Mouse (Mus musculus) midbrain, embryonic 11.5 days (tissue): ENCODE measurements around the gene Foxred2. TPM values are rescaled to one million over a fixed set of nuclear protein-coding genes. Genes with fewer than 3 reads are reported as not detected.

Experiments
- ATAC-seq: fragments of 200-750 bp; cut with Nextera tagmentation; 2 replicates; pipeline ENCODE4 v1.8.0; 2017; ENCODE audit warnings: moderate TSS enrichment, moderate library complexity; ENCODE audit not compliant: low FRiP score
- DNase-seq: peaks from one replicate; pipeline ENCODE4 v3.0.0; 2015; ENCODE audit warnings: low spot score; ENCODE audit errors: missing footprints
- H3K27ac ChIP-seq: fragments of 300-500 bp; sonication (generic); 2 replicates; pipeline ENCODE4 v1.5.1; 2014; ENCODE audit warnings: low read depth, low read length
- H3K27me3 ChIP-seq: fragments of 300-500 bp; sonication (generic); 2 replicates; pipeline ENCODE4 v1.6.1; 2014; ENCODE audit warnings: mild to moderate bottlenecking, low read length, moderate library complexity, mixed read lengths; ENCODE audit not compliant: control insufficient read depth, insufficient read depth
- H3K36me3 ChIP-seq: fragments of 300-500 bp; sonication (generic); 2 replicates; pipeline ENCODE4 v1.6.1; 2014; ENCODE audit warnings: mild to moderate bottlenecking, low read length, moderate library complexity, mixed read lengths; ENCODE audit not compliant: control insufficient read depth, insufficient read depth
- H3K4me1 ChIP-seq: fragments of 300-500 bp; sonication (generic); 2 replicates; pipeline ENCODE4 v1.6.1; 2014; ENCODE audit warnings: low read length; ENCODE audit not compliant: control insufficient read depth, insufficient read depth
- H3K4me2 ChIP-seq: fragments of 300-500 bp; sonication (generic); 2 replicates; pipeline ENCODE4 v1.6.1; 2014; ENCODE audit warnings: mild to moderate bottlenecking, moderate library complexity
- H3K4me3 ChIP-seq: fragments of 300-500 bp; sonication (generic); 2 replicates; pipeline ENCODE4 v1.5.1; 2014; ENCODE audit warnings: low read depth, low read length
- H3K9ac ChIP-seq: fragments of 300-500 bp; sonication (generic); 2 replicates; pipeline ENCODE4 v1.6.1; 2014; ENCODE audit warnings: low read length
- H3K9me3 ChIP-seq: fragments of 300-500 bp; sonication (generic); 2 replicates; pipeline ENCODE4 v1.6.1; 2016; ENCODE audit warnings: low read length; ENCODE audit not compliant: control insufficient read depth
- WGBS: fragments of 180-500 bp; shearing (Covaris S2); extraction: QIAGEN DNeasy Blood & Tissue Kit; methylation state at CpG from one replicate; pipeline ENCODE4 v1.1.7; 2014; 5-methylcytosine and 5-hydroxymethylcytosine counted together
- polyA plus RNA-seq: library from polyadenylated mRNA; unstranded; fragments of >200 nt; fragmentation: Nextera tagmentation; extraction: Ambion mirVana; gene quantifications from 2 replicates; pipeline ENCODE4 v1.2.1, GENCODE M21; 2014

Foxred2 gene
- polyA plus RNA-seq, 1 experiment from 2014 or later = 6.1 TPM

DNA sequence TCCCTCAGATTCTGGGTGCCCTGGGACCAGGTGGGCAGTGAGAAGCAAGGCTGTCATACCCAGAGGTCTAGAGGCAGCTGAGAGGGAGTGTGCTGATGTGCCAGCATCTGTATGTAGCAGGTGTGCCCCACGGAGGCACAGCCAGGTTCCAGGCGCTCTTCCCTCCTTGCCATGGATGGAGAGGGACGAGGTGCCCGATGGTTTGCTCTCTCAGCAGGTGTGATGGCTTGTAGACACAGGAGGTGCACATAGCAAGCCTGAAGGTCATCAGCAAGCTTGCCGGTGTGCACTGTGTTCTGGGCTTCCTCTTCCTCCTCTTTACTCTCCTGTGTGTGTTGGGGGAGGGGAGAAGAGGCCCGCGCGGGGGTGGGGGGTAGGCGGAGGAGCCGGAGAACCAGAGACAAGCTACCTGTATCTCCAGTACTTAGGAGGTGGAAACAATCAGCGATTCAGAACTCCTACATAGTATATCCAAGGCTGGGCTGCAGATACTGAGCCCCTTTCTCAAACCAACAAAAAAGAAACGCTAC, 52.1 kb downstream of the Foxred2 start:
- ATAC-seq = no peak
- no peak overlapping the region for H3K9ac ChIP-seq
- no peak for DNase-seq
- H3K27ac ChIP-seq = no peak overlapping the region
- H3K9me3 ChIP-seq = no peaks in the 10 kb centered on the region
- 27% methylated on average over 10 of the region's 12 CpGs for WGBS
- H3K36me3 ChIP-seq = no peaks in the 10 kb centered on the region
- peaks cover 2% of the 10 kb centered on the region; the same call in 1 of the 2 replicates for H3K4me1 ChIP-seq
- peaks cover 6% of the 10 kb centered on the region for H3K27me3 ChIP-seq
- H3K4me2 ChIP-seq = no peak overlapping the region
- no peak overlapping the region for H3K4me3 ChIP-seq

- Histone ChIP-seq H3K9me3 (no peaks in the 10 kb centered on the region), H3K36me3 (no peaks in the 10 kb centered on the region), H3K27me3 (peaks cover 6% of the 10 kb centered on the region), H3K4me3 (no peak overlapping the region), H3K4me2 (no peak overlapping the region), H3K4me1 (peaks cover 2% of the 10 kb centered on the region; the same call in 1 of the 2 replicates), H3K9ac (no peak overlapping the region), H3K27ac (no peak overlapping the region)
- 58% methylated on average over 5 of the region's 5 CpGs for WGBS
- DNase-seq = no peak
- no peak for ATAC-seq
Measured at GRCm38 (mm10) chr15:77903176-77903575, 53.3 kb downstream of the Foxred2 start.

- no peak for ATAC-seq
- 85% methylated on average over 13 of the region's 14 CpGs for WGBS
- Histone ChIP-seq H3K27me3 (no peaks in the 10 kb centered on the region), H3K27ac (no peak overlapping the region), H3K36me3 (no peaks in the 10 kb centered on the region), H3K4me2 (no peak overlapping the region), H3K9me3 (no peaks in the 10 kb centered on the region), H3K9ac (no peak overlapping the region), H3K4me3 (no peak overlapping the region), H3K4me1 (no peaks in the 10 kb centered on the region)
- no peak for DNase-seq
Measured at GRCm38 (mm10) chr15:77894926-77895325, 61.6 kb downstream of the Foxred2 start.

GRCm38 (mm10) chr15:77893292-77893691, 63.2 kb downstream of the Foxred2 start:
- DNase-seq = no peak
- H3K9ac ChIP-seq = no peak overlapping the region
- H3K4me2 ChIP-seq = no peak overlapping the region
- H3K27ac ChIP-seq = no peak overlapping the region
- WGBS = 79% methylated on average over 10 of the region's 10 CpGs
- no peaks in the 10 kb centered on the region for H3K9me3 ChIP-seq
- H3K27me3 ChIP-seq = no peaks in the 10 kb centered on the region
- H3K4me3 ChIP-seq = no peak overlapping the region
- no peak for ATAC-seq
- no peaks in the 10 kb centered on the region for H3K36me3 ChIP-seq
- no peaks in the 10 kb centered on the region for H3K4me1 ChIP-seq

GRCm38 (mm10) chr15:77892420-77892819, 64.1 kb downstream of the Foxred2 start:
- DNase-seq (no peak), ATAC-seq (no peak)
- H3K4me3 ChIP-seq = no peak overlapping the region
- no peaks in the 10 kb centered on the region for H3K36me3 ChIP-seq
- no peaks in the 10 kb centered on the region for H3K9me3 ChIP-seq
- WGBS = 87% methylated on average over 10 of the region's 10 CpGs
- no peak overlapping the region for H3K9ac ChIP-seq
- no peak overlapping the region for H3K4me2 ChIP-seq
- no peaks in the 10 kb centered on the region for H3K4me1 ChIP-seq
- no peak overlapping the region for H3K27ac ChIP-seq
- H3K27me3 ChIP-seq = no peaks in the 10 kb centered on the region

DNA sequence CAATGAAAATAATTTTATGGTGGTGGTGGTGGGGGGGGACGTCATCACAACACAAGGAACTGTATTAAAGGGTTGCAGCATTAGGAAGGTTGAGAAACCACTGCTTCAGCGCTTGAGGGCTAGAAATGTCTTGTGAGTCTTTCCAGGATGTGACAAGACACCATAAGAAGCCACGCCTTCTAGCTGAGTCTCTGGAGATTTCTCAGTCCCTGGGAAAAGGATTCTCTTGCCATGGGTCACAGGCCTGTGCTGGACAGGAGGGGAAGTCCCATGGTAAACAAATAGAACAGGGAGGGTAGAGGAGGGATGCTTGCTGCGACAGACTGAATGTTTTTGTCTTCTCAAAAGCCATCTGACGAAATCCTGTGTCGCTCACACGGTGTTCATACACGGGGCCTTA, 64.8 kb downstream of the Foxred2 start:
- no peak for ATAC-seq

More for the DNA sequence above, 64.8 kb downstream of the Foxred2 start:
- H3K4me1 ChIP-seq = no peaks in the 10 kb centered on the region
- no peaks in the 10 kb centered on the region for H3K9me3 ChIP-seq
- DNase-seq = no peak
- no peaks in the 10 kb centered on the region for H3K27me3 ChIP-seq
- WGBS = 85% methylated on average over 8 of the region's 8 CpGs
- H3K36me3 ChIP-seq = no peaks in the 10 kb centered on the region
- no peak overlapping the region for H3K4me3 ChIP-seq
- H3K4me2 ChIP-seq = no peak overlapping the region
- H3K27ac ChIP-seq = no peak overlapping the region
- no peak overlapping the region for H3K9ac ChIP-seq

Other genes starting within 250 kb of the Foxred2 start
- gene Apol9b, start 227.7 kb downstream of the Foxred2 start, polyA plus RNA-seq = not detected in 2 replicates
- 0.11 and 0.34 TPM in 2 replicates for gene Apol8, start 199.7 kb downstream of the Foxred2 start, polyA plus RNA-seq
- 16.4 and 19.6 TPM in 2 replicates for gene Myh9, start 114.5 kb downstream of the Foxred2 start, polyA plus RNA-seq
- 242 and 255 TPM in 2 replicates for gene Txn2, start 27.7 kb downstream of the Foxred2 start, polyA plus RNA-seq
- 256 and 259 TPM in 2 replicates for gene Eif3d, start 14.1 kb upstream of the Foxred2 start, polyA plus RNA-seq
- gene Cacng2, start 163.3 kb upstream of the Foxred2 start, polyA plus RNA-seq = 1.1 and 1.7 TPM in 2 replicates
- gene Ift27, start 217.4 kb upstream of the Foxred2 start, polyA plus RNA-seq = 138 and 148 TPM in 2 replicates
- not detected in 2 replicates for gene Pvalb, start 249.7 kb upstream of the Foxred2 start, polyA plus RNA-seq